Comparison of ENCODE assay signal across 8 mouse cellular contexts in genomic region chr3:87960191-87960585, GRCm38 (mm10). TPM values are rescaled to one million over a fixed set of nuclear protein-coding genes. Genes with fewer than 3 reads are reported as not detected.
A peak's percentile ranks its signal among the peaks of the same experiment; 100 is the strongest.
DNase-seq lines count a peak whose midpoint lies in the region; ATAC-seq and TF ChIP-seq lines count a peak whose summit lies in the region.

No protein-coding gene starts in this region.

- no peak for TF ChIP-seq CTCF in ES-Bruce4 (IDR thresholded peaks at IDR 0.05; ENCODE audit: low read depth, low read length)

- H3K4me2 ChIP-seq in heart, embryonic 12.5 days = peak overlapping the region; percentile 85

- TF ChIP-seq POLR2A in ES-Bruce4 (IDR thresholded peaks at IDR 0.05; ENCODE audit: insufficient read depth, low read length) = no peak

- no peak for TF ChIP-seq EP300 in ES-Bruce4 (IDR thresholded peaks at IDR 0.05; ENCODE audit: insufficient read depth, low read depth, low read length)

- DNase-seq in heart, adult 9 months (ENCODE audit: low spot score in 2 of 2) = no peak
- no peak for DNase-seq in hindbrain, embryonic 10.5 days (ENCODE audit: low spot score)
- DNase-seq in midbrain, embryonic 10.5 days (ENCODE audit: low spot score) = no peak
- DNase-seq in urinary bladder, postnatal 10 days (ENCODE audit: low spot score) = no peak

- no peaks in the 10 kb centered on the region; the same call in 1 of the 2 replicates for H3K27me3 ChIP-seq in heart, embryonic 12.5 days (replicated peaks)
- H3K27me3 ChIP-seq in ES-Bruce4 (ENCODE audit: control insufficient read depth, insufficient read depth, low read length, poor library complexity, severe bottlenecking) = 0 out of 2 replicates have a peak, but pooled peaks cover 2% of the 10 kb centered on the region
- no peaks in the 10 kb centered on the region for H3K27me3 ChIP-seq in hindbrain, embryonic 10.5 days (ENCODE audit: insufficient read depth, poor library complexity, severe bottlenecking)
- H3K27me3 ChIP-seq in midbrain, embryonic 10.5 days (ENCODE audit: low read depth, poor library complexity, severe bottlenecking) = no peaks in the 10 kb centered on the region

- no peak for ATAC-seq in heart, embryonic 12.5 days (ENCODE audit: insufficient number of reproducible peaks, low FRiP score)
- no peak for ATAC-seq in activated CD4-positive, CD25-positive, alpha-beta regulatory T cell, adult 4 months
- no peak for ATAC-seq in erythroid progenitor cell, adult 5-6 weeks (replicated peaks; ENCODE audit: low FRiP score, poor library complexity, severe bottlenecking)

- WGBS in heart, embryonic 12.5 days = 7% methylated on average over 10 of the region's 10 CpGs
- 3% methylated on average over 10 of the region's 10 CpGs for WGBS in hindbrain, embryonic 10.5 days
- WGBS in midbrain, embryonic 10.5 days = under 1% methylated on average over 10 of the region's 10 CpGs

- peak overlapping the region; percentile 84 for H3K27ac ChIP-seq in heart, embryonic 12.5 days (ENCODE audit: poor library complexity, severe bottlenecking)
- no peak overlapping the region for H3K27ac ChIP-seq in ES-Bruce4 (ENCODE audit: insufficient read depth, low read length)
- H3K27ac ChIP-seq in hindbrain, embryonic 10.5 days = peak overlapping the region; percentile 94
- peak overlapping the region; percentile 95 for H3K27ac ChIP-seq in midbrain, embryonic 10.5 days (replicated peaks)

- peaks cover 30% of the 10 kb centered on the region for H3K4me1 ChIP-seq in heart, embryonic 12.5 days (replicated peaks)
- H3K4me1 ChIP-seq in ES-Bruce4 (ENCODE audit: control insufficient read depth, insufficient read depth, low read length) = no peaks in the 10 kb centered on the region
- H3K4me1 ChIP-seq in hindbrain, embryonic 10.5 days (replicated peaks) = peaks cover 50% of the 10 kb centered on the region
- peaks cover 62% of the 10 kb centered on the region for H3K4me1 ChIP-seq in midbrain, embryonic 10.5 days

- no peaks in the 10 kb centered on the region for H3K36me3 ChIP-seq in heart, embryonic 12.5 days
- no peaks in the 10 kb centered on the region for H3K36me3 ChIP-seq in ES-Bruce4 (ENCODE audit: control insufficient read depth, insufficient read depth, low read length, poor library complexity, severe bottlenecking)
- peaks cover 2% of the 10 kb centered on the region; the same call in 1 of the 2 replicates for H3K36me3 ChIP-seq in hindbrain, embryonic 10.5 days
- H3K36me3 ChIP-seq in midbrain, embryonic 10.5 days = peaks cover 1% of the 10 kb centered on the region

- peak overlapping the region; percentile 77 for H3K9ac ChIP-seq in heart, embryonic 12.5 days
- H3K9ac ChIP-seq in ES-Bruce4 (ENCODE audit: low read depth, poor library complexity, severe bottlenecking) = peak overlapping the region; percentile 27; the same call in 1 of the 2 replicates

- H3K9me3 ChIP-seq in heart, embryonic 12.5 days (replicated peaks) = no peaks in the 10 kb centered on the region
- no peaks in the 10 kb centered on the region for H3K9me3 ChIP-seq in ES-Bruce4 (replicated peaks; ENCODE audit: control insufficient read depth, insufficient read depth, low read length, poor library complexity, severe bottlenecking)
- no peaks in the 10 kb centered on the region for H3K9me3 ChIP-seq in hindbrain, embryonic 10.5 days
- H3K9me3 ChIP-seq in midbrain, embryonic 10.5 days (replicated peaks) = no peaks in the 10 kb centered on the region

- peak overlapping the region; percentile 55 for H3K4me3 ChIP-seq in heart, embryonic 12.5 days
- H3K4me3 ChIP-seq in ES-Bruce4 (ENCODE audit: low read depth, low read length) = peak overlapping the region; percentile 41
- peak overlapping the region; percentile 57 for H3K4me3 ChIP-seq in hindbrain, embryonic 10.5 days
- peak overlapping the region; percentile 57 for H3K4me3 ChIP-seq in midbrain, embryonic 10.5 days

RNA-seq across cellular contexts. Expression of gene Nes, which starts 10.7 kb away (rescaled TPM):
- polyA plus RNA-seq in heart, embryonic 12.5 days (2016; fragmentation: Nextera tagmentation; extraction: Ambion mirVana) = 33.0 and 34.6 TPM in 2 replicates
- 34.5 and 36.0 TPM in 2 replicates for polyA plus RNA-seq in ES-Bruce4 (2011; ENCODE audit: insufficient read depth, insufficient read length, low read depth, missing spikeins)
- 109 and 143 TPM in 2 replicates for polyA plus RNA-seq in hindbrain, embryonic 10.5 days (2016; fragmentation: Nextera tagmentation; extraction: Ambion mirVana)
- 125 and 158 TPM in 2 replicates for polyA plus RNA-seq in midbrain, embryonic 10.5 days (2016; fragmentation: Nextera tagmentation; extraction: Ambion mirVana)
- polyA plus RNA-seq in activated CD4-positive, CD25-positive, alpha-beta regulatory T cell, adult 4 months (2017; shearing (Covaris generic)) = not detected
- total RNA-seq in erythroid progenitor cell, adult 5-6 weeks (2015; ENCODE audit: low replicate concordance) = not detected in 2 replicates
- total RNA-seq in erythroid progenitor cell, adult 5-6 weeks (2017; ENCODE audit: low replicate concordance) = not detected in 2 replicates

RNA-seq across cellular contexts. Expression of gene Crabp2, which starts 11.7 kb away (rescaled TPM):
- 7.3 and 8.0 TPM in 2 replicates for polyA plus RNA-seq in heart, embryonic 12.5 days (2016; fragmentation: Nextera tagmentation; extraction: Ambion mirVana)
- polyA plus RNA-seq in ES-Bruce4 (2011; ENCODE audit: insufficient read depth, insufficient read length, low read depth, missing spikeins) = 11.9 and 12.0 TPM in 2 replicates
- polyA plus RNA-seq in hindbrain, embryonic 10.5 days (2016; fragmentation: Nextera tagmentation; extraction: Ambion mirVana) = 956 and 1,072 TPM in 2 replicates
- polyA plus RNA-seq in midbrain, embryonic 10.5 days (2016; fragmentation: Nextera tagmentation; extraction: Ambion mirVana) = 562 and 684 TPM in 2 replicates
- polyA plus RNA-seq in activated CD4-positive, CD25-positive, alpha-beta regulatory T cell, adult 4 months (2017; shearing (Covaris generic)) = not detected
- total RNA-seq in erythroid progenitor cell, adult 5-6 weeks (2015; ENCODE audit: low replicate concordance) = not detected in 2 replicates
- not detected in 2 replicates for total RNA-seq in erythroid progenitor cell, adult 5-6 weeks (2017; ENCODE audit: low replicate concordance)

RNA-seq across cellular contexts. Expression of gene Rrnad1, which starts 29.7 kb away (rescaled TPM):
- polyA plus RNA-seq in heart, embryonic 12.5 days (2016; fragmentation: Nextera tagmentation; extraction: Ambion mirVana) = 13.6 and 14.1 TPM in 2 replicates
- polyA plus RNA-seq in ES-Bruce4 (2011; ENCODE audit: insufficient read depth, insufficient read length, low read depth, missing spikeins) = 14.9 and 18.8 TPM in 2 replicates
- 18.9 and 20.9 TPM in 2 replicates for polyA plus RNA-seq in hindbrain, embryonic 10.5 days (2016; fragmentation: Nextera tagmentation; extraction: Ambion mirVana)
- 18.6 and 21.6 TPM in 2 replicates for polyA plus RNA-seq in midbrain, embryonic 10.5 days (2016; fragmentation: Nextera tagmentation; extraction: Ambion mirVana)
- polyA plus RNA-seq in activated CD4-positive, CD25-positive, alpha-beta regulatory T cell, adult 4 months (2017; shearing (Covaris generic)) = 10 to 100 TPM; 16.3 to 19.7 TPM
- 2.5 and 5.0 TPM in 2 replicates for total RNA-seq in erythroid progenitor cell, adult 5-6 weeks (2015; ENCODE audit: low replicate concordance)
- 4.9 and 5.3 TPM in 2 replicates for total RNA-seq in erythroid progenitor cell, adult 5-6 weeks (2017; ENCODE audit: low replicate concordance)

RNA-seq across cellular contexts. Expression of gene Isg20l2, which starts 30.1 kb away (rescaled TPM):
- polyA plus RNA-seq in heart, embryonic 12.5 days (2016; fragmentation: Nextera tagmentation; extraction: Ambion mirVana) = 36.4 and 38.3 TPM in 2 replicates
- 64.3 and 68.4 TPM in 2 replicates for polyA plus RNA-seq in ES-Bruce4 (2011; ENCODE audit: insufficient read depth, insufficient read length, low read depth, missing spikeins)
- 73.3 and 75.7 TPM in 2 replicates for polyA plus RNA-seq in hindbrain, embryonic 10.5 days (2016; fragmentation: Nextera tagmentation; extraction: Ambion mirVana)
- 81.6 and 81.9 TPM in 2 replicates for polyA plus RNA-seq in midbrain, embryonic 10.5 days (2016; fragmentation: Nextera tagmentation; extraction: Ambion mirVana)
- 10 to 100 TPM; 17.8 to 18.5 TPM for polyA plus RNA-seq in activated CD4-positive, CD25-positive, alpha-beta regulatory T cell, adult 4 months (2017; shearing (Covaris generic))
- total RNA-seq in erythroid progenitor cell, adult 5-6 weeks (2015; ENCODE audit: low replicate concordance) = 13.3 and 16.8 TPM in 2 replicates
- 11.6 and 11.7 TPM in 2 replicates for total RNA-seq in erythroid progenitor cell, adult 5-6 weeks (2017; ENCODE audit: low replicate concordance)

RNA-seq across cellular contexts. Expression of gene Bcan, which starts 39.8 kb away (rescaled TPM):
- 0.09 and 0.15 TPM in 2 replicates for polyA plus RNA-seq in heart, embryonic 12.5 days (2016; fragmentation: Nextera tagmentation; extraction: Ambion mirVana)
- polyA plus RNA-seq in ES-Bruce4 (2011; ENCODE audit: insufficient read depth, insufficient read length, low read depth, missing spikeins) = 1.1 TPM in 2 replicates
- 0.91 and 0.95 TPM in 2 replicates for polyA plus RNA-seq in hindbrain, embryonic 10.5 days (2016; fragmentation: Nextera tagmentation; extraction: Ambion mirVana)
- polyA plus RNA-seq in midbrain, embryonic 10.5 days (2016; fragmentation: Nextera tagmentation; extraction: Ambion mirVana) = 0.41 and 0.86 TPM in 2 replicates
- polyA plus RNA-seq in activated CD4-positive, CD25-positive, alpha-beta regulatory T cell, adult 4 months (2017; shearing (Covaris generic)) = not detected
- not detected in 2 replicates for total RNA-seq in erythroid progenitor cell, adult 5-6 weeks (2015; ENCODE audit: low replicate concordance)
- total RNA-seq in erythroid progenitor cell, adult 5-6 weeks (2017; ENCODE audit: low replicate concordance) = not detected in 2 replicates

Comparison
In these comparisons a context has a peak if more than half of its experiments do, and no peak if none do; other contexts are left out.
1. RNA of gene Nes, which starts 10.7 kb away (polyA plus RNA-seq): 109 to 143 TPM in hindbrain, embryonic 10.5 days, 125 to 158 TPM in midbrain, embryonic 10.5 days, 33.0 to 34.6 TPM in heart, embryonic 12.5 days and 34.5 to 36.0 TPM in ES-Bruce4; not detected in activated CD4-positive, CD25-positive, alpha-beta regulatory T cell, adult 4 months; every median in the first group is over 10 times any median in the second.
2. RNA of gene Crabp2, which starts 11.7 kb away (polyA plus RNA-seq): 956 to 1,072 TPM in hindbrain, embryonic 10.5 days and 562 to 684 TPM in midbrain, embryonic 10.5 days; 11.9 to 12.0 TPM in ES-Bruce4, 7.3 to 8.0 TPM in heart, embryonic 12.5 days and not detected in activated CD4-positive, CD25-positive, alpha-beta regulatory T cell, adult 4 months; every median in the first group is over 10 times any median in the second.
3. Peak in every context shown above with its lines, with median percentiles within 50 percentile points of each other: H3K4me3 ChIP-seq.